Mouse (Mus musculus) thymus, adult 2 months (tissue): ENCODE results near the gene Tmem74b.

Experiments used
- CTCF ChIP-seq: fragments of 200-500 bp; IDR thresholded peaks from 2 replicates; pipeline ENCODE4 v1.5.1; 2012; ENCODE audit warnings: mild to moderate bottlenecking, control low read depth, low read length, moderate library complexity, borderline replicate concordance; ENCODE audit not compliant: control insufficient read depth, poor library complexity, insufficient read depth; ENCODE audit errors: extremely low read depth
- POLR2A ChIP-seq: fragments of 200-500 bp; IDR thresholded peaks from 2 replicates; pipeline ENCODE4 v1.6.1; 2012; ENCODE audit warnings: mild to moderate bottlenecking, low read length, control low read depth, moderate library complexity; ENCODE audit not compliant: control insufficient read depth, poor library complexity, insufficient read depth; ENCODE audit errors: extremely low read depth

- TF ChIP-seq CTCF (no peak), POLR2A (no peak)
These were observed 57.1 kb downstream of the Tmem74b start for GRCm38 (mm10) chr2:151758806-151759353.
